Mouse (Mus musculus) urinary bladder, adult 18-20 months (tissue): ENCODE results near the gene Gas6.

ENCODE experiments used
- DNase-seq, 2 experiments: peaks; one replicate each; pipeline ENCODE4 v3.0.0; 2022; ENCODE audit warnings: low spot score in 2 of 2, mixed read lengths in 2 of 2

The Gas6 gene

GRCm38 (mm10) chr8:13493858-13494631 lies at the start of gene Gas6:
TSS of gene Gas6 (minus strand) at chr8:13494490.
- DNase-seq = peak; percentile 41 to 57

- DNase-seq = no peak
Measured at GRCm38 (mm10) chr8:13541526-13541925, 47.2 kb upstream of the Gas6 start.

- no peak for DNase-seq
Measured at GRCm38 (mm10) chr8:13540122-13540521, 45.8 kb upstream of the Gas6 start.

- DNase-seq = peak in 1 of 2 experiments; percentile 45
Measured at GRCm38 (mm10) chr8:13538821-13539220, 44.5 kb upstream of the Gas6 start.

- no peak for DNase-seq
Measured at GRCm38 (mm10) chr8:13537102-13537501, 42.8 kb upstream of the Gas6 start.

GRCm38 (mm10) chr8:13533123-13533522 lies 38.8 kb upstream of the Gas6 start:
- no peak for DNase-seq

- DNase-seq = no peak
Measured at GRCm38 (mm10) chr8:13531602-13532171, 37.4 kb upstream of the Gas6 start.

- peak; percentile 45 to 70 for DNase-seq
Measured at GRCm38 (mm10) chr8:13530941-13531340, 36.7 kb upstream of the Gas6 start.

- DNase-seq = no peak
Measured at GRCm38 (mm10) chr8:13530401-13530800, 36.1 kb upstream of the Gas6 start.

GRCm38 (mm10) chr8:13529891-13530316 lies 35.6 kb upstream of the Gas6 start:
- peak in 1 of 2 experiments; percentile 70 for DNase-seq

GRCm38 (mm10) chr8:13529011-13529840 lies 34.9 kb upstream of the Gas6 start:
- DNase-seq = no peak

- no peak for DNase-seq
Measured at GRCm38 (mm10) chr8:13521392-13521791, 27.1 kb upstream of the Gas6 start.

- no peak for DNase-seq
Measured at GRCm38 (mm10) chr8:13520349-13520748, 26.1 kb upstream of the Gas6 start.

- no peak for DNase-seq
Measured at GRCm38 (mm10) chr8:13519503-13519902, 25.2 kb upstream of the Gas6 start.

- no peak for DNase-seq
Measured at GRCm38 (mm10) chr8:13517284-13517781, 23.0 kb upstream of the Gas6 start.

GRCm38 (mm10) chr8:13516728-13517127 lies 22.4 kb upstream of the Gas6 start:
- no peak for DNase-seq

- peak in 1 of 2 experiments; percentile 63 for DNase-seq
Measured at GRCm38 (mm10) chr8:13516011-13516442, 21.7 kb upstream of the Gas6 start.

- no peak for DNase-seq
Measured at GRCm38 (mm10) chr8:13513556-13514370, 19.5 kb upstream of the Gas6 start.

GRCm38 (mm10) chr8:13512677-13513076 lies 18.4 kb upstream of the Gas6 start:
- DNase-seq = no peak

GRCm38 (mm10) chr8:13512016-13512415 lies 17.7 kb upstream of the Gas6 start:
- DNase-seq = no peak

GRCm38 (mm10) chr8:13507284-13507937 lies 13.1 kb upstream of the Gas6 start:
- no peak for DNase-seq
